Mouse (Mus musculus): Measurements from ENCODE around the gene Gm20662. TPM values are rescaled to one million over a fixed set of nuclear protein-coding genes. Genes with fewer than 3 reads are reported as not detected.

Gm20662 gene
- polyA plus RNA-seq, 1 experiment: 0.20 TPM

DNA sequence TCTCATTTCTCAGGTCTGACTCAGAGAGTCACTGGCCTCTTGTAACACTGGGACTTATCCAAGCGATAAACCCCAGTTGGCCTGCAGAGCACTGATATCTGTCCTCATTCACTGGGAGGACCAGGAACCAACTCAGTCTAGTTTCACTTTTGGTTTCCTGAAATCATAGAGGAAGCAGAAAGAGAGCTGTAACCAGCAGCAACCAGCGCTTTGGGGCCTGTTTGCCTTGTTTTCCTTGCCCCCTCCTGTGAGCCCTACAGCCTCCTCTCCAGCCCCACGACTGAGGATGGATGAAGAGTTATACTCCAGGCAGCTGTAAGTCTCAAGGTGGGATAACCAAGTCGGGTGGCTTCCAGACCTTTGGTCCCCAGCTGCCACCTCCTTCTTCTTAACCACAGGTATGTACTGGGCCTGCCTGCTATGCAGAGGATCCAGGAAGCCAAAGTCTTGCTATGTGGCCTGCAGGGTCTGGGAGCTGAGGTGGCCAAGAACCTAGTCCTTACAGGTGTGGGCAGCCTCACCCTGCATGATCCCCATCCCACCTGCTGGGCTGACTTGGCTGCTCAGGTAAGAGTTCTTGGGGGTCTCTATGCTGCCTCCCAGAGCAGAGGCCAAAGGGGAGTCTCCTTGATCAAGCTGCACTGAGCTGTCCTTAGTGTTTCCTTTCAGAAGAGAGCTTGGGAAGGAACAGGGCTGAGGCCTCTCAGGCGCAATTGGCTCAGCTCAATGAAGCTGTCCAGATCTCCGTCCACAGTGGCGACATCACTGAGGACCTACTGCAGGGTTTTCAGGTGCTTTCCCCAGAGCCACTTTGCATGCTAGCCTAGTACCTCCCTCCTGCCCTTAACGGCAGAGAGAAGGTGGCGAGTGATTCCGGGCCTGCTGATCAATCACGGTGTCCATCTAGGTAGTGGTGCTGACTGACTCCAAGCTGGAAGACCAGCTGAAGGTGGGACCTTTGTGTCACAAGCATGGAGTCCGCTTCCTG is 20.5 kb upstream of the Gm20662 start, which contains the start of gene Uba7:
Uba7 (plus strand) TSS at position 107 of the 988 bp plus-strand sequence.
- H3K4me3 ChIP-seq (ENCODE audit: insufficient read depth, poor library complexity, severe bottlenecking): no peak within 1 kb of the TSS

DNA sequence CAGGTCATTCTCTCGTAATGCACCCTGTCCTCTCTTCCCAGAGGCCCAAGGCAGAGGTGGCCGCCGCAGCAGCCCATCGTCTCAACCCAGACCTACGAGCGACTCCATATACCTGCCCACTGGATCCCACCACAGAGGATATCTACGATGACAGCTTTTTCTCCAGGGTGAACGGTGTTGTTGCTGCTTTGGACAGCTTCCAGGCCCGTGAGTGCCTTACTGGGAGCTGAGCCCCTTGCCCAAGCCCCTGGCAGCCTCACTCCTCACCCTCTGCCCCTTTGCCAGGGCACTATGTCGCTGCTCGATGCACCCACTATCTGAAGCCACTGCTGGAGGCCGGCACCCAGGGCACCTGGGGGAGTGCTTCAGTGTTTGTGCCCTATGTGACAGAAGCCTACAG is 17.3 kb upstream of the Gm20662 start:
- TF ChIP-seq CTCF (IDR thresholded peaks at IDR 0.05; ENCODE audit: control insufficient read depth, insufficient read depth, insufficient read length) (no peak), MYOG (IDR thresholded peaks at IDR 0.05; ENCODE audit: control insufficient read depth, extremely low read depth, insufficient read length) (no peak), CEBPB (IDR thresholded peaks at IDR 0.05; ENCODE audit: low read depth) (no peak), USF1 (IDR thresholded peaks at IDR 0.05; ENCODE audit: low read depth) (no peak), FOSL1 (IDR thresholded peaks at IDR 0.05; ENCODE audit: insufficient read depth, low read length, poor library complexity, severe bottlenecking) (no peak), MAX (IDR thresholded peaks at IDR 0.05) (no peak), MYOD1 (IDR thresholded peaks at IDR 0.05; ENCODE audit: control insufficient read depth, insufficient read length, low read depth) (no peak)
- Histone ChIP-seq H3K79me3 (ENCODE audit: low read depth) (no peaks in the 10 kb centered on the region), H3K4me3 (ENCODE audit: insufficient read depth, poor library complexity, severe bottlenecking) (no peak overlapping the region), H3K36me3 (ENCODE audit: control insufficient read depth, insufficient read depth) (no peaks in the 10 kb centered on the region), H3K27me3 (ENCODE audit: control insufficient read depth, insufficient read depth, insufficient read length) (no peaks in the 10 kb centered on the region), H3K79me2 (ENCODE audit: control insufficient read depth, insufficient read depth) (no peaks in the 10 kb centered on the region), H3ac (ENCODE audit: control insufficient read depth, insufficient read length, low read depth) (no peak overlapping the region)

More for the DNA sequence above, 20.5 kb upstream of the Gm20662 start, which contains the start of gene Uba7:
- H3ac ChIP-seq (ENCODE audit: control insufficient read depth, insufficient read length, low read depth): no peak within 1 kb of the TSS
- peaks cover 6% of the 10 kb centered on the region for H3K36me3 ChIP-seq (ENCODE audit: control insufficient read depth, insufficient read depth)
- TF ChIP-seq CEBPB (IDR thresholded peaks at IDR 0.05; ENCODE audit: low read depth) (no peak), MYOG (IDR thresholded peaks at IDR 0.05; ENCODE audit: control insufficient read depth, extremely low read depth, insufficient read length) (no peak), CTCF (IDR thresholded peaks at IDR 0.05; ENCODE audit: control insufficient read depth, insufficient read depth, insufficient read length) (no peak), MAX (IDR thresholded peaks at IDR 0.05) (no peak), USF1 (IDR thresholded peaks at IDR 0.05; ENCODE audit: low read depth) (no peak), MYOD1 (IDR thresholded peaks at IDR 0.05; ENCODE audit: control insufficient read depth, insufficient read length, low read depth) (no peak), FOSL1 (IDR thresholded peaks at IDR 0.05; ENCODE audit: insufficient read depth, low read length, poor library complexity, severe bottlenecking) (no peak)
- H3K79me3 ChIP-seq (ENCODE audit: low read depth): no peaks in the 10 kb centered on the region
- no peaks in the 10 kb centered on the region for H3K79me2 ChIP-seq (ENCODE audit: control insufficient read depth, insufficient read depth)
- H3K27me3 ChIP-seq (ENCODE audit: control insufficient read depth, insufficient read depth, insufficient read length): no peaks in the 10 kb centered on the region

DNA sequence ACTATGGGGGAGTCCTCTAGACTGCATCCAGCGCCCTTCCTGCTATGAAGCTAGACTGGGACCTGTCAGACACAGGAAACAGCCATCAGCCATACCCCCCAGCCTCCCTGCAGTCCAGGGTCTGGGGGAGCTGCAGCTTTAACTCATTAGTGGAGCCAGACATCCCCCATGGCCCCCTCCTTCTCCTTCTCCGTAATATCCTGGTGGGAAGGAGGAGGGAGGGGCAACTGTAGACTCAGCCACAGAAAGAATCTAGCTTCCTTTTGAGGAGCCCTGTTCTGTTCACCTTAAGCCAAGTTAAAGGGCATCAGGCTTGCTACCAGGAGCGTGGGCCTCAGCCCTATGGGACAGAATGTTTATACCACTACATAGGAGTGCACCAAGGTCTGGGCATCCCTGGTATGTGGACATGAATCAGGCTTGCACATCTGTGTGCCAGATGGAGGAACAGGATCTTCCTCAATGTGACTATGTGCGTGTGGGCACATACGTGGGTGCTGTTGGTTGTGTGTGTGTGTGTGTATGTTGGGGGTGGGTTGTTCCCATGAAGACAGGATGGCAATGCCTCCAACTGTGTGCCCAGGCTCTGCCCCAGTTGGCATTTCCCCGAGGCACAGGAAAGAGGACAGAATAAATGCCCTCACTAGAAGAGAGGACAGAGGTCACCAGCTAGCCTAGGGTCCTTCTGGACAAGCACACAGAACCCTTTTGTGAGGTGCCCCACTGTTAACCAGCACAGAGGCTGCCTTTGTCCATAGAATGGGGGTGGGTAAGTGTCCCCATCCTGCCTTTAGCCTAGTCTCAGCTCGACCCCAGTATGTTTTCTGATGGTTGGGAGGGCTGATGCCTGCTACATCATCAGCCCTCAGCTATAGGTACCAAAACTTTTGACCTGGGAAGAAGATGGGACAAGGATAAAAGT is 14.2 kb upstream of the Gm20662 start:
- no peak overlapping the region for H3K4me3 ChIP-seq (ENCODE audit: insufficient read depth, poor library complexity, severe bottlenecking)
- no peak for TF ChIP-seq CEBPB (IDR thresholded peaks at IDR 0.05; ENCODE audit: low read depth)
- no peak for TF ChIP-seq FOSL1 (IDR thresholded peaks at IDR 0.05; ENCODE audit: insufficient read depth, low read length, poor library complexity, severe bottlenecking)
- no peak for TF ChIP-seq CTCF (IDR thresholded peaks at IDR 0.05; ENCODE audit: control insufficient read depth, insufficient read depth, insufficient read length)
- no peak for TF ChIP-seq MAX (IDR thresholded peaks at IDR 0.05)
- no peak for TF ChIP-seq MYOD1 (IDR thresholded peaks at IDR 0.05; ENCODE audit: control insufficient read depth, insufficient read length, low read depth)
- TF ChIP-seq MYOG (IDR thresholded peaks at IDR 0.05; ENCODE audit: control insufficient read depth, extremely low read depth, insufficient read length): no peak
- H3K79me3 ChIP-seq (ENCODE audit: low read depth): no peaks in the 10 kb centered on the region

DNA sequence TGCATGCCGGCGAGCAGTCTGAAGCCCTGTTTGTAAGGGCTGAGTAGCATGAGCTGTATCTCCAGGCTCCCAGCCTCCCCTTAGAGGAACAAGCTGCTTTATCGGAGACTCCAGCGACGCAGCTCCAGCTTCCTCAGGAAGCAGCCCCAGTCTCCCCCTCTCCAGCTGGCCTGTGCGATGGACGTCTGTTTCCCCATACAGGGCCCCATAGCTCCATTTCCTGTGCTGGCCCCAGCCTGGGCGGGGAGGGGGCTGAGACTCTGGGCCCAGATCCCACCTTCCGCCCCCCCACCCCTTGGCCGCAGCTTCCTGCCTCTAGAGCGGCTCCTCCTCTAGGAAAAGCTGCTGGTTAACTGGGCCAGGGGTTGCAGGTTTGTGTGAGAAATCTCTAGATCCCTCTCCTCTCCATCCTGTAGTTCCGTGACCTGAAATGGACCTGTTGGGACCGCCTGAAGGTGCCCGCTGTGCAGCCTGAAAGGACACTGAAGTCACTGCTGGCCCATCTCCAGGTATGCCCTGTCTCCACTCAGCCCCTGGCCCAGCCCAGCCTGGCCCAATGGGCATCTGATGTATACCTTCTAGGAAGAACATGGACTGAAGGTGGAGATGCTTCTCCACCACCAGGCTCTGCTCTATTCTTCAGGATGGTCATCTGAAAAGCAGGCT is 13.3 kb upstream of the Gm20662 start, which contains the start of gene Gm20661:
Gm20661 (plus strand) TSS at position 378 of the 666 bp plus-strand sequence.
- Histone ChIP-seq H3K27me3 (ENCODE audit: control insufficient read depth, insufficient read depth, insufficient read length) (no peaks in the 10 kb centered on the region), H3K36me3 (ENCODE audit: control insufficient read depth, insufficient read depth) (no peaks in the 10 kb centered on the region), H3K4me3 (ENCODE audit: insufficient read depth, poor library complexity, severe bottlenecking) (no peak within 1 kb of the TSS), H3ac (ENCODE audit: control insufficient read depth, insufficient read length, low read depth) (no peak within 1 kb of the TSS), H3K79me3 (ENCODE audit: low read depth) (no peaks in the 10 kb centered on the region), H3K79me2 (ENCODE audit: control insufficient read depth, insufficient read depth) (no peaks in the 10 kb centered on the region)
- TF ChIP-seq FOSL1 (IDR thresholded peaks at IDR 0.05; ENCODE audit: insufficient read depth, low read length, poor library complexity, severe bottlenecking): no peak
- TF ChIP-seq MYOD1 (IDR thresholded peaks at IDR 0.05; ENCODE audit: control insufficient read depth, insufficient read length, low read depth): no peak
- TF ChIP-seq CTCF (IDR thresholded peaks at IDR 0.05; ENCODE audit: control insufficient read depth, insufficient read depth, insufficient read length): no peak
- TF ChIP-seq USF1 (IDR thresholded peaks at IDR 0.05; ENCODE audit: low read depth): no peak
- TF ChIP-seq CEBPB (IDR thresholded peaks at IDR 0.05; ENCODE audit: low read depth): no peak
- no peak for TF ChIP-seq MAX (IDR thresholded peaks at IDR 0.05)
- no peak for TF ChIP-seq MYOG (IDR thresholded peaks at IDR 0.05; ENCODE audit: control insufficient read depth, extremely low read depth, insufficient read length)

More for the DNA sequence above, 14.2 kb upstream of the Gm20662 start:
- H3ac ChIP-seq (ENCODE audit: control insufficient read depth, insufficient read length, low read depth): no peak overlapping the region
- no peaks in the 10 kb centered on the region for H3K27me3 ChIP-seq (ENCODE audit: control insufficient read depth, insufficient read depth, insufficient read length)
- no peaks in the 10 kb centered on the region for H3K36me3 ChIP-seq (ENCODE audit: control insufficient read depth, insufficient read depth)
- no peaks in the 10 kb centered on the region for H3K79me2 ChIP-seq (ENCODE audit: control insufficient read depth, insufficient read depth)

Data from C2C12 (cell line).